Mouse (Mus musculus) C2C12 (cell line): ENCODE measurements around the gene Vars.

Experiments
- CEBPB ChIP-seq: IDR thresholded peaks from one replicate; pipeline ENCODE4 v1.6.1; 2011; ENCODE audit warnings: low read depth, mild to moderate bottlenecking, control low read depth, moderate library complexity
- CTCF ChIP-seq: IDR thresholded peaks from one replicate; pipeline ENCODE4 v1.5.1; 2011; ENCODE audit not compliant: control insufficient read depth, insufficient read depth, insufficient read length
- FOSL1 ChIP-seq: IDR thresholded peaks from one replicate; pipeline ENCODE4 v1.8.0; 2011; ENCODE audit warnings: mild to moderate bottlenecking, low read length; ENCODE audit not compliant: poor library complexity, insufficient read depth, severe bottlenecking
- MAX ChIP-seq: IDR thresholded peaks from one replicate; pipeline ENCODE4 v1.6.1; 2011; ENCODE audit warnings: mild to moderate bottlenecking, control low read depth
- MYOD1 ChIP-seq: IDR thresholded peaks from one replicate; pipeline ENCODE4 v1.6.1; 2011; ENCODE audit warnings: low read depth; ENCODE audit not compliant: control insufficient read depth, insufficient read length
- MYOG ChIP-seq: IDR thresholded peaks from one replicate; pipeline ENCODE4 v1.6.1; 2011; ENCODE audit not compliant: control insufficient read depth, insufficient read length; ENCODE audit errors: extremely low read depth
- USF1 ChIP-seq: IDR thresholded peaks from one replicate; pipeline ENCODE4 v1.6.1; 2011; ENCODE audit warnings: low read depth, mild to moderate bottlenecking, control low read depth, moderate library complexity

GRCm38 (mm10) chr17:34965627-34966026 lies 35.2 kb upstream of the Vars start:
- TF ChIP-seq CTCF, result no peak
- no peak for TF ChIP-seq MYOG
- TF ChIP-seq USF1, result no peak
- TF ChIP-seq MAX, result no peak
- no peak for TF ChIP-seq MYOD1
- TF ChIP-seq CEBPB, result no peak
- no peak for TF ChIP-seq FOSL1
